Mouse (Mus musculus) CH12.LX (cell line): ENCODE measurements around the gene Lgals9. TPM values are rescaled to one million over a fixed set of nuclear protein-coding genes. Genes with fewer than 3 reads are reported as not detected.

Experiments
- DNase-seq: peaks from one replicate; pipeline ENCODE4 v3.0.0-alpha.2; 2013; ENCODE audit errors: extremely low read depth
- H3K27ac ChIP-seq: 2 replicates; pipeline ENCODE4 v1.5.1; 2012; ENCODE audit warnings: low read depth, mild to moderate bottlenecking, control low read depth, moderate library complexity; ENCODE audit not compliant: insufficient read depth
- H3K27me3 ChIP-seq: replicated peaks from 2 replicates; pipeline ENCODE3; 2012; ENCODE audit warnings: inconsistent platforms
- H3K36me3 ChIP-seq, 2 experiments: replicated peaks in 1 of 2; 2 replicates each; pipeline versions ENCODE3 to v1.6.1; 2012; ENCODE audit warnings: inconsistent platforms in 1 of 2, low read length in 1 of 2, mild to moderate bottlenecking in 1 of 2, mixed read lengths in 1 of 2, moderate library complexity in 1 of 2; ENCODE audit not compliant: control insufficient read depth in 1 of 2, insufficient read depth in 1 of 2
- H3K4me1 ChIP-seq, 2 experiments: 2 replicates each; pipeline ENCODE4 v1.6.1; 2012; ENCODE audit warnings: inconsistent platforms in 1 of 2, moderate library complexity in 1 of 2; ENCODE audit not compliant: insufficient read depth in 2 of 2, control insufficient read depth in 1 of 2
- H3K4me2 ChIP-seq: 2 replicates; pipeline ENCODE4 v1.6.1; 2012; ENCODE audit warnings: low read depth, mild to moderate bottlenecking, control low read depth; ENCODE audit not compliant: poor library complexity, insufficient read depth, severe bottlenecking
- H3K4me3 ChIP-seq, 3 experiments: fragments of 150-350 bp in 1 of 3; sonication (generic) in 1 of 3; replicated peaks in 1 of 3; 2 replicates each; pipeline versions ENCODE3 to v1.5.1; 2011 to 2012; ENCODE audit warnings: low read depth in 2 of 3, low read length in 2 of 3, mild to moderate bottlenecking in 2 of 3, moderate library complexity in 2 of 3, control low read depth in 1 of 3, improper control_type of control experiment in 1 of 3, inconsistent platforms in 1 of 3, mixed read lengths in 1 of 3; ENCODE audit not compliant: poor library complexity in 1 of 3
- H3K79me2 ChIP-seq: replicated peaks from 2 replicates; pipeline ENCODE4 v1.6.1; 2012; ENCODE audit warnings: mild to moderate bottlenecking, moderate library complexity; ENCODE audit not compliant: control insufficient read depth, poor library complexity, insufficient read depth, severe bottlenecking; ENCODE audit errors: extremely low read depth
- H3K9ac ChIP-seq: 2 replicates; pipeline ENCODE4 v1.6.1; 2012; ENCODE audit warnings: low read depth, mild to moderate bottlenecking, control low read depth, moderate library complexity; ENCODE audit not compliant: insufficient read depth
- H3K9me3 ChIP-seq: replicated peaks from 2 replicates; pipeline ENCODE3; 2012; ENCODE audit warnings: low read length, inconsistent platforms, mixed read lengths
- CHD1 ChIP-seq: IDR thresholded peaks from 2 replicates; pipeline ENCODE4 v1.6.1; 2012; ENCODE audit warnings: low read depth, low read length, improper control_type of control experiment, inconsistent platforms
- CHD2 ChIP-seq: IDR thresholded peaks from 2 replicates; pipeline ENCODE4 v1.6.1; 2011; ENCODE audit warnings: low read length, improper control_type of control experiment
- E2F4 ChIP-seq: IDR thresholded peaks from 2 replicates; pipeline ENCODE4 v1.6.1; 2011; ENCODE audit warnings: low read depth, low read length, improper control_type of control experiment; ENCODE audit not compliant: insufficient replicate concordance
- ELF1 ChIP-seq: IDR thresholded peaks from 2 replicates; pipeline ENCODE4 v1.6.1; 2014; ENCODE audit warnings: low read depth, mild to moderate bottlenecking, inconsistent platforms, low read length, improper control_type of control experiment
- ETS1 ChIP-seq: conservative IDR thresholded peaks from 2 replicates; pipeline ENCODE4 v1.6.1; 2012; ENCODE audit warnings: low read depth, mild to moderate bottlenecking, inconsistent platforms, low read length, improper control_type of control experiment, moderate library complexity
- JUN ChIP-seq: IDR thresholded peaks from 2 replicates; pipeline ENCODE4 v1.6.1; 2011; ENCODE audit warnings: low read depth, mild to moderate bottlenecking, low read length, improper control_type of control experiment, moderate library complexity; ENCODE audit not compliant: insufficient read depth
- NRF1 ChIP-seq: IDR thresholded peaks from 2 replicates; pipeline ENCODE4 v1.6.1; 2014; ENCODE audit warnings: low read depth, mild to moderate bottlenecking, inconsistent platforms, low read length, improper control_type of control experiment, moderate library complexity
- RCOR1 ChIP-seq: conservative IDR thresholded peaks from 2 replicates; pipeline ENCODE4 v1.6.1; 2012; ENCODE audit warnings: low read depth, mild to moderate bottlenecking, inconsistent platforms, low read length, improper control_type of control experiment
- TBP ChIP-seq: conservative IDR thresholded peaks from 2 replicates; pipeline ENCODE4 v1.6.1; 2011; ENCODE audit warnings: low read depth, low read length, improper control_type of control experiment
- UBTF ChIP-seq: IDR thresholded peaks from 2 replicates; pipeline ENCODE4 v1.6.1; 2012; ENCODE audit warnings: low read depth, mild to moderate bottlenecking, inconsistent platforms, low read length, improper control_type of control experiment, moderate library complexity
- USF1 ChIP-seq: IDR thresholded peaks from 2 replicates; pipeline ENCODE4 v1.6.1; 2014; ENCODE audit warnings: low read depth, mild to moderate bottlenecking, inconsistent platforms, low read length, improper control_type of control experiment
- ZKSCAN1 ChIP-seq: IDR thresholded peaks from 2 replicates; pipeline ENCODE4 v1.6.1; 2012; ENCODE audit warnings: low read depth, inconsistent platforms, low read length, improper control_type of control experiment, borderline replicate concordance
- ZMIZ1 ChIP-seq: IDR thresholded peaks from 2 replicates; pipeline ENCODE4 v1.6.1; 2012; ENCODE audit warnings: low read depth, mild to moderate bottlenecking, inconsistent platforms, low read length, improper control_type of control experiment
- dilution Hi-C: fragments of 300-500 bp; cut with MboI; formaldehyde crosslinking; loops from 2 replicates; pipeline ENCODE4 v1.14.3; 2020; ENCODE audit warnings: low sequenced_read_pairs; ENCODE audit not compliant: extremely low pct_unique_long_range_greater_than_20kb, extremely low pct_ligation_motif_present
- in situ Hi-C: fragments of 300-500 bp; cut with MboI; formaldehyde crosslinking; loops from 3 replicates; pipeline ENCODE4 v1.14.3; 2019; ENCODE audit warnings: low sequenced_read_pairs, low pct_ligation_motif_present, low pct_unique_long_range_greater_than_20kb, mixed read lengths
- polyA plus RNA-seq: library from polyadenylated mRNA; unstranded; fragments of >175 nt; gene quantifications from 2 replicates; pipeline ENCODE4 v1.2.1, GENCODE M21; 2012; ENCODE audit warnings: low read depth; ENCODE audit not compliant: insufficient read length
- total RNA-seq, 2 experiments: library from RNA; depleted of rRNA; stranded (reverse); fragments of 300-350 nt in 1 of 2; fragments of >200 nt in 1 of 2; gene quantifications; 2 replicates each; pipeline ENCODE4 v1.2.3; 2012 to 2014

Gene Lgals9
- total and polyA plus RNA-seq, 3 experiments, result 4.9 to 16.4 (median 5.0) TPM

GRCm38 (mm10) chr11:79013056-79013455 lies 28.3 kb upstream of the Lgals9 start:
- peaks cover 37 to 52% of the 10 kb centered on the region in 2 experiments for H3K36me3 ChIP-seq

GRCm38 (mm10) chr11:79012529-79012928 lies 27.8 kb upstream of the Lgals9 start:
- peaks cover 13 to 40% of the 10 kb centered on the region in 2 experiments for H3K4me1 ChIP-seq
- H3K4me2 ChIP-seq, result no peak overlapping the region
- in situ Hi-C loops, result no loop called here
- H3K9me3 ChIP-seq, result peaks cover 6% of the 10 kb centered on the region
- no peaks in the 10 kb centered on the region for H3K27me3 ChIP-seq
- H3K36me3 ChIP-seq, result peaks cover 32 to 47% of the 10 kb centered on the region in 2 experiments
- no peak for DNase-seq
- no peaks in the 10 kb centered on the region for H3K79me2 ChIP-seq
- no peak overlapping the region for H3K4me3 ChIP-seq
- H3K9ac ChIP-seq, result no peak overlapping the region
- no peak for TF ChIP-seq RCOR1
- no peak for TF ChIP-seq ETS1
- 0 out of 2 replicates have a peak, but pooled peaks have one; percentile 10 for TF ChIP-seq CHD2
- no peak for TF ChIP-seq NRF1
- peak; percentile 59; the same call in 1 of the 2 replicates for TF ChIP-seq ZMIZ1
- no peak for TF ChIP-seq ZKSCAN1
- TF ChIP-seq E2F4, result no peak
- TF ChIP-seq UBTF, result no peak
- TF ChIP-seq, all 38 proteins: peak for 2
- dilution Hi-C loops, result no loop called here
- no peak overlapping the region for H3K27ac ChIP-seq

More at GRCm38 (mm10) chr11:79013056-79013455, 28.3 kb upstream of the Lgals9 start:
- Histone ChIP-seq H3K27me3 (no peaks in the 10 kb centered on the region), H3K4me1 (peaks cover 18 to 46% of the 10 kb centered on the region in 2 experiments), H3K4me2 (no peak overlapping the region), H3K4me3 (no peak overlapping the region), H3K9me3 (peaks cover 6% of the 10 kb centered on the region), H3K79me2 (no peaks in the 10 kb centered on the region), H3K9ac (no peak overlapping the region), H3K27ac (no peak overlapping the region)
- in situ Hi-C loops (no loop called here), dilution Hi-C loops (no loop called here)
- no peak for DNase-seq
- TF ChIP-seq ZKSCAN1 (no peak), ZMIZ1 (0 out of 2 replicates have a peak, but pooled peaks have one; percentile 27), JUN (no peak)
- TF ChIP-seq, all 38 proteins: peak for 1

DNA sequence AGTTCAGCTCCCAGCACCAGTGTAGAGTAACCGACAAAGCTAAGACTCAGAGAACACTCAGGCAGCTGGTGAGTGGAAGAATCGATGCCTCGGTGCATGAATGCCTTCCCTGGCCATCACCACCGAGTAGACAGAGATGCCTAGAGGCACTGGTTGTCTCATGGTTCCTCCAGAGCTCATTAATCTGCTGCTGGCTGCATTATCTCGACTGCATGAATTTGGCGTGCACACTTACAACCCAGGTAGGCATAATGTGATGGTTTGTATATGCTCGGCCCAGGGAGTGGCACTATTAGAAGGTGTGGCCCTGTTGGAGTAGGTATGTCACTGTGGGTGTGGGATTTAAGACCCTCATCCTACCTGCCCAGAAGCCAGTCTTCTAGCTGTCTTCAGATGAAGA lies 24.1 kb upstream of the Lgals9 start:
- H3K4me3 ChIP-seq, result no peak overlapping the region
- no peaks in the 10 kb centered on the region for H3K27me3 ChIP-seq
- peaks cover 0 to 15% of the 10 kb centered on the region in 2 experiments; a peak in 2 of 4 replicates for H3K4me1 ChIP-seq
- peaks cover 3 to 12% of the 10 kb centered on the region in 2 experiments for H3K36me3 ChIP-seq
- dilution Hi-C loops (no loop called here), in situ Hi-C loops (no loop called here)
- DNase-seq, result no peak
- peaks cover 6% of the 10 kb centered on the region for H3K9me3 ChIP-seq
- H3K9ac ChIP-seq, result no peak overlapping the region
- H3K27ac ChIP-seq, result no peak overlapping the region
- no peaks in the 10 kb centered on the region for H3K79me2 ChIP-seq
- no peak overlapping the region for H3K4me2 ChIP-seq
- TF ChIP-seq USF1 (no peak), CHD1 (no peak), RCOR1 (no peak), TBP (no peak), ELF1 (no peak)
